Mouse (Mus musculus) lung, postnatal 10 days (tissue): ENCODE data around the gene P3h2.

Experiments
- DNase-seq: peaks from one replicate; pipeline ENCODE4 v3.0.0; 2021

P3h2 gene

DNA sequence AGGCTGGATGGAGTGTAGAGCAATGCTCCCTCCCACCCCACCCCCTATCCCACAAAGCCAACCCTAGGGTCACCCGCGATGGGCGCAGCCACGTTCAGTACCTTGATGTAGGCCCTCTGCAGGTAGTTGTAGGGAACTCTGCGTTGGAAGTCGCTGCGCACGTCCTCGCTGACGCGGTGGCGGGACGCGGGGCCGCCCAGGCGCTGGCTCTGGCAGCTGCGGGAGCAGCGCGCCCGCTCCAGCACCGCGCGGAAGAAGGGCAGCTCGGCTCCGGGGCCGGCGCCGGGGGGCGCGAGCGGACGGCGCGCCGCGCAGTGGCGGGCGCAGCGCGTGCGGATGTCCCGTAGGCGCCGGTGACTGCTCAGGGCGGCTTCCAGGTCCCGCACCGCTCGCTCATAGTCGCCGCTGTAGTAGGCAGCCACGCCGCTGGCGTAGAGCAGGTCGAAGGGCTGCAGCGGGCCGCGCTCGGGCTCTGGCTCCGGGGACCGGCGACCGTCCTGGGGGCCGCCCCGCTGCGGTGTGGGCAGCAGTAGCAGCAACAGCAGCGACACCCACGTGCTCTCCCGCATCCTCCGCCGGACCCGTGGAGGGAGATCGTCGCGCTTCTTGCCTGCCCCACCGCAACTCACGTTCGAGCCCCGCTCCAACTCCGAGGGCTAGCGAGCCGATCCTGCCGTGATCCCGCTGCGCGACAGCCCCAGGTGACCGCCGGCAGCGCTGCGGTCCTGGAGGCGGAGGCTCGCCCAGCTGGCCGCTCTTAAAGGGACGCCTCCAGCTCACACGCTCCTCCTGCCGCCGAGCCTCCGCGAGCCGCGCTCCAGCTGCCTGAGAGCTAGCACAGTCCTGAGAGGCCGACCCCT, at the start of gene P3h2:
Gene P3h2, minus strand, starts transcription at position 670 of the 860 bp plus-strand sequence.
- peak; percentile 73 for DNase-seq

DNA sequence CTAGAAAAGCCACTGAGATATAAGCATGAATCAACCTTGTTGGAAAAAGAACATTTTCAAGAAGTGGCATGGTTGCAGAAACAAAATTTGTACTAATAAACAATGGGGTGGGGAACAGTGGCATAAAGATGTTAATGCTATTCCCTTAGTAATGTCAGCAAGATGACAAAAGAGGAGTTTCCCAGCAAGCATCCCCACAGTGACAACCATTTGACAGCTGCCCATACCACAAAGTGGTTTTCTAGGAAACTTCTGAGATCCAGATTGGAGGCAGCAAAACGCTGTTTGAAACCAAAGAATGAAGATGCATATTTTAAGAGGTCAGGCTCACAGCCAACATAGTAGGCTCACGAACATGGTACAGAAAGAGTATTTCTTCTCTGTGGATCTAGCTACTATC, 46.7 kb upstream of the P3h2 start:
- no peak for DNase-seq

DNA sequence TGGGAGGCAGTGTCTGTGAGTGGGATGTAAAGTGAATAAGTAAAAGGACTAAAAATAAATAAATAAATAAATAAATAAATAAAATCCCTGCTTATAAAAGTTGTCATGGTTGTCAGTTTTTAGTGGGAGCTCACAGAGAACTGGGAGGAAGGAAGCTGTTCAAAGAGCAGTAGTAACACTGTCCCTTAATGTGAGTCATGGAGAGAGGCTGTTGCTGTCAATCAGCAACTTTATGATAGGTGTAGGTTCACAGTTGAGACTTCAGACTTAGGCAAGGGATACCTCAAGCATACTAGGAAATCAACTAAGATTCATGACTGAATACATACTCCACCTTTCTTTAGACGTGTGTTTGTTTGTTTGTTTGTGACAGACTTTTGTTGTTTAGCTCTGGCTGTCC, 45.4 kb upstream of the P3h2 start:
- DNase-seq, result no peak

DNA sequence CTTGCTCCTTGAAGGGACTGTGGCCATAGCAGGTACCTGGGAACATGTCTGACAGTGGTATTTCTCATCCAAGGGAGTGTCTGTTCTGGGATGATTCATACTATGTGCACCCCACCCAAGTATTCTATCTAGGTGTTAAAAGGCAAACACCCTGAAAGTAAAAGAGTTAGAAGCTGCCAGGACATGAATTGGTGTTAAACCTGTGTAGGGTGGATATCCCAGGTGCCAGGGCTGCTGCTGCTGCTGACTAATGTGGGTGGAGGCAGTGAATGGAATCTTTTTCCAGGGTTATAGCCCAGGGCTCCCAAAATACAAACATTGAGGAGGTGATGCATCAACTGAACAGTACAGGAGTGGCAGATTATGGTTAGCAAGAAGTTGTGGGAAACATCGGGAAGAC, 41.3 kb upstream of the P3h2 start:
- no peak for DNase-seq

DNA sequence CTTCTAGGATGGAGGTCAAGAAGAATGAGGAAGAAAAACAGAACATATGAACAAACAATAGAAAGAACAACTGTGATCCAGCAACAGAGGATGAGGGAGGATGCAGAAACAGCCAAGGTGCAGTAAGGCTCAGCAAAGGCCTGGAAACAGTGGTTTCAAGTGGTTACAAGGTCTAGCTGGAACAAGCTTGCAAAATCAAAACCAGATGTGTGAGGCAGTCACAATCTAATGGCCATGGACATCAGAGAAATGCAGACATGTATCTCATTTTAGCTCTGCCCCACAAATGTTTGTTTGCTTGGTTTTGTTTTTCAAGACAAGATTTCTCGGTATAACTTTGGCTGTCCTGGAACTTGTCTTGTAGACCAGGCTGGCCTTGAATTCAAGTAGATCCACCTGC, 25.5 kb upstream of the P3h2 start:
- DNase-seq, result no peak

DNA sequence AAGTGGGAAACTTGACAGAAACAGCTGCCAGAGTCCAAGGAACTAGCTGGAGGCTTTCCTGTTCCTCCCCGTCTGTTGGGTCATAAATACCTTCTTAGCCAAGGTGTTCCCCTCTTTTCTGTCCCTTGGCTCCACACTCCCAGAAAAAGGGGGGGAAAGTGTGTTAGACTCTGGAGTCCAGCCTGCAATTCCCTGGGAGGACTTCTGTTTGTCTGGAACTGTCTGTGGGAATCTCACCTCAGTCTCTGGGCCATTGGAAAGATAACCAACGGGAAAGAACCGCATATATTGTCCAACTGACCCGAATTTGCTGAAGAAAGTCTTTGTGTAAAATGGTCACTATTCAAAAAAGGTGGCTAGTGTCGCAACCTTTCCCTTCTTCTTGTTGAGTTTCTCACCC, 1.0 kb upstream of the P3h2 start:
- no peak for DNase-seq

DNA sequence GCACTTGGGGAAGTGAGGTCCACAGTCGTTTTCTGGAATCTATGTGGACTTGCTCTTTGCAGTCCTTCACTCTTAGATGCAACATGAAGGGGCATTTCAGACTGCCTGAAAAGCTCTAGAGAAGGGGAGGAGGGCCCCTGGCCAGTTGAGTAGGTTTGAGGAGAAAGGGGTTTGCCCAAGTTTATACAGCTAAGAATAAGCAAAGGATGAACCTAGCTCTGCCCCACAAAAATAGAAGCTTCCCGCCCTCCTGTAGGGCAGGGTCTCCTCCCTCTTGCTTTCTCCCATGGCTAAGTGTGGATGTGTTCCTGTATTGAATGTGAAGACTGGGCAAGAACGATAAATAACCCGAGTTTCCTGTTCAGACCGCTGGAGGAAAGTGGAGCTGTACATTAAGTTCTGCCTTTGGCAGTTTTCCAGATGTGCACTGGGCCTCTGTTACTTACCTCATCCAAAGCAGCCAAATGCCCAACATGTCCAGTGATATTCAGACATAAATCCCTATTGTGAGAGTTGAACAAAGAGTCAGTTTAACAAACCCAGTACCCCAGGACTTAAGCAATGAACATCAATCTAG, 545 bp upstream of the P3h2 start:
- no peak for DNase-seq

DNA sequence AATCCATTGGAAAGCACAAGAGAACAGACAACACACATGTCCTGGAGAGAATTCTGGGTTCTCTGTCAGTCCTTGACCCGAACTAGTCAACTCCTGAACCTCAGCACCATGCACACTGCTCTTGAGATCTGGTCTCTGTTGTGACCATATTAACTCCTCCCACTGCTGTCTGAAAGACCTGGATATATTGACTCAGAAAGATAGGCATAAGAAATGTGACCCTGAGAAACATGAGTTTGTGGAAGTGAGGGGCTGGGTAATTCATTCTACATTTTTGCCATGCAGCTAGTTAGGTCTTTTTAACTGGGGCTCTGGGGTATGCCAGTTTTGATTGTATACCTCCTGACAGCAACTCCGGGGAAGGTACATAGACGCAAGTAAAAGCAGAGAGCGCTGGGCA, 1.3 kb downstream of the P3h2 start:
- DNase-seq, result no peak

DNA sequence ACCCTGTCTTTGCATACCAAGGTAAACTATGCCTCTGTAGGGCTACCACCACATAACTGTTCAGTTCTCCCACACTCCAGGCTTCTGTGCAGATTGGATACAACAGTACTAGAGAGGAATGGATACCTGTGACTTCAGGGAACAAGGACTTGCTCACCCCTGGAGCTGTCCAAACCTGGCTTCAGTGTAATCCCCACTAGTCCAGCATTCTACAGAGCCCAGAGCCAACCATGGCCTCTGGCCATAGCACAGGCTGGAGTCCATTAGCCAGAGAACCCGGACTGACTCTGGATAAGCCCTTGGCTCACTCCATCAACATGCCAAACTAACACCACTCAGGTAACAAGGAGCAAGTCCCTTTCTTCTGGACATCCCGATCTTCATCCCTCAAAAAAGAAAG, 2.7 kb downstream of the P3h2 start:
- no peak for DNase-seq

DNA sequence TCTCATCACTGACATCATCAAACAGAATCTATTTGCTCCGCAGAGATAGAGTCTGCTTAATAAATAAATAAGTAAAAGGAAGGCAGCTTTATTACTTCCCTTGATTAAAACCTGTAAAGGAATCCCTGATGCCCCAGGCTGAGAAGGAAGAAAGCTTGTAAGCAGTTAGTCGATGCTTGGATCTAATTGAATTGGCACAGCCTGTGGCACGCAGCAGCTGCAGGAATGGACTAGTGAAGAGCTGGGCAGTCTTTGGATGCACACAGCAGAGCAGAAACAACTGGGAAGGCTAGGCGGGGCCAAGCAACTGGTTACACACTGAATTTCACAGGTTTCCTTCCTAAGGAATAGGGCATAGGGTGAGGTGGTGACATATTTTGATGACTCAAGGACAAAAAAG, 5.4 kb downstream of the P3h2 start:
- no peak for DNase-seq

DNA sequence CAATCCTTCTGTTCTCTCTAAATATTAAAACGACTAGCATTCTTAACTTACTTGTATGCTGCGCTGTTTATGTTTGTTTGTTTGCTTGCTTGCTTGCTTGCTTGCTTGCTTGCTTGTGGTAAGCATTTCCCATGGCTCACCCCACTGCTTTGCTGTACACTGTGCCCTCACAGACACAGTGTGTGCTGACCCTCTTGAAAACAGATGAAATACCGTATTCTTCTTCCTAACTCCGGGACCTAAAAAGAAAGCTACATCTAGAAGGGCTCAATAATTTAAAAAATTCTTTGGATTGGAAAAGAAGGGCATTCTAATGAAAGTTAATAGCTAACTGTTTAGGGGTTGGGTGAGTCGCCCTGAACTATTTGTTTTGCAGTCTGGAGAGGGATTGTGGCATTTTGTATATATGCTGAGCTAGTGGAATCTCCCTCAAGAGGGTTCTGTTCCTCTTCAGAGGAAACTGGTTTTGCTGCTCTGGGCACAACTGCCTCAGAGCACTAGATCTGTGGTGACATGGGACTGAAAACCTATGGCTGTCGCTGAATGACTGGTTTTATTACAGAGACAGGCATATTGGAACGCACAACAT, 9.8 kb downstream of the P3h2 start:
- peak; percentile 47 for DNase-seq

DNA sequence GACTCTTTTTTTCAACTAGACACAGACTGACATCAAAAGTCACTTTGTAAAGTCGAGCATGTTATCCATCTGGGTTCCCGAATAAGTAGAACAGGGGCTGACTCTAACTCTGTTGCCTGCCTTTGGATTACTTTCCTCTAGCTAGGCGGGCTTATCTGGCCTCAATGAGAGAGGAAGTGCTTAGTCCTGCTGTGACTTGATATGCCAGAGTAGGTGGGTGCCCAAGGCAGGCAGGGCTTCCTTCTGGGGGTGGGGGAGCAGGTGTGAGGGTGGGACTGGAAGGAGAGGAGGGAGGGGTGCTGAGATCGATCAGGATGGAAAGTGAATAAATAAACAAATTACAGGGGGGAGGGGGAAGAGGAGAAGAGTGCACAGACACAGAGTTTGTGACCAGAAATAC, 11.7 kb downstream of the P3h2 start:
- no peak for DNase-seq

DNA sequence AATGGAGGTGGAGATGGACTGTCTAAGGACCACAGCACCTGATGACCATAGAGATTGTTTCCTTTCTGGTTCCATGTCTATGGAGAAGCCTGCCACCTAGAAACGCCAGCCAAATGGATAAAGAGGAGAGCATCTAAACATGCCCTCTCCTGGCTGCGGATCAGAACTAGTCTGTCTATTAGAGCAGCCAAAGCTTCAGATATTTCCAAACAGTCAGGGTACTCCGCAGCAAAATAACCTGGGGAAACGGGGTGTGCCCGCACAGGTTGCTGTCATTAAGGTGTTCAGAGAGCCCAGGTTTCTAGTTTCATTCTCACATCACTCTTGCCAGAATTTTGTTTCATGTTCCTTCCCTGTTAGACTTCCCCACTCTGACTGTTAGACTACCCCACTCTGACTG, 16.6 kb downstream of the P3h2 start:
- DNase-seq, result no peak

DNA sequence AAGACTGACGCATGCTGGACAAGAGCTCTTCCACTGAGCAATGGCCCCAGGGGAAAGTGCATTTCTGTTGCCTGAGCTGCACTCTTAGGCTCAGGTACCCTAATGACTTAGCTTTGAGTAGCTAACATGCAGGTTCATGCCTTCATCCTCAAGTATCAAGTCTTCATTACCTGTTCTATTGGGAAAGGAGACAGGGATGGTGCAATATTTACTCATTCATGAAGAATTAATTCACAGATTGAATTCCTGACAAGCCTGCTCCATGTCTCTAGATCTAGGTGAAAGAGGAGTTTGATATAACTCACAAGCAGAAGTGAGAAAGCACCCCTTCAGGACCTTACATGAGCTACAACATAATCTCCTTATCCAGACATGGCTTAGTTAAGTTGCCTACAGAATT, 17.3 kb downstream of the P3h2 start:
- no peak for DNase-seq

DNA sequence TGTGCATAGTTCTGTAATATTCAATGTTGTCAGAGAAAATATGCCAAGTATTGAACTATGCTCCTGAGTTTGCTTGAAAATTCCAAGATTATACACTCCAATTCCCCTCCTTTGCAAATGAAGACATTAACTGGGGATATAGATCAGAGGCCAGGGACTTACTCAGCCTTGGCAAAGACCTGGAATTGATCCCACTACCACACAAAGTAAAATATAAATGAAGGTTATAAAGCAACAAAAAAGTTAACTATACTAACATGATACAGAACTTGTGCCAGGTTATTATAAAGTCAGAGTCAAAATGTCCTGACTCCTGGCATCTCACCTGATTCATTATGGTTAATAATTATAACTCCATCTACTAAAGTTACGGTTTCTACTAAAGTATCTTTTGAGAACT, 18.6 kb downstream of the P3h2 start:
- no peak for DNase-seq

DNA sequence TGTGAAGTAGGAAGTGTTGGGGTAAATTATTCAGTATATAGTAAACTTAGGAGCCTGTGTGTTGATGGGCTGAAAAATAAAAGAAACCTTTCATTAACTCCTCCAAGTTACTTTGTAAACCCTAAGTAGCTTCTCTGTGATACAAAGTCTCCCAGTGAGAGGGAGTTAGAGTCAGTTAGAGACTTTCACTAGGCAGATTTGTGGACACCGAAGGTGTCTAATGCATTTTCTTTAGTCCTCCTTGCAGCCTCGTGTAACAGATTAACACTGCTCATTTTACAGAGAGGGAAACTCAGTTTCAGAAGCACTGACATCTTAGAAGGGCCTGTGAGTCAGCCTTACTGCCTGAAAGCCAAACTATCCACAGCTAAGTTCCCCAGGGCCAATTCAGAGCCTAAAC, 20.4 kb downstream of the P3h2 start:
- DNase-seq, result no peak

DNA sequence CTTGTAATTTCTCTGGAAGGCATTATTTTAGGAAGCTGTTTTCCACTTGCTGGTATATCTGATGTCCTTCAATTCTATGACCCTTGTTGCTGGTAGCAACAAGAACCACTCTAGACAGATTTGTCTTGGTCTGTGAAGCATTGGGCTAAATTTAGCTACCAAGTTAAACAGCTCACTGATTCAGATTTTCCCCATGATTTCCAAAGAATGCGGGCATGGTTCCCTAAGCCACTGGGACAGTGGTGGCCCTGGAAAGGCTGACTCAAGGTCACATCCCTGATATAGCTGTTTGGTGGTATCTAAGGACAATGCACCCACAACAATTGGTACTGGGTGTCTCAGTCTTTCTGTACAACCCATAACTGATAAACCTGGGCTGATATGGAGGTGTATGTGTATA, 22.8 kb downstream of the P3h2 start:
- peak; percentile 32 for DNase-seq

DNA sequence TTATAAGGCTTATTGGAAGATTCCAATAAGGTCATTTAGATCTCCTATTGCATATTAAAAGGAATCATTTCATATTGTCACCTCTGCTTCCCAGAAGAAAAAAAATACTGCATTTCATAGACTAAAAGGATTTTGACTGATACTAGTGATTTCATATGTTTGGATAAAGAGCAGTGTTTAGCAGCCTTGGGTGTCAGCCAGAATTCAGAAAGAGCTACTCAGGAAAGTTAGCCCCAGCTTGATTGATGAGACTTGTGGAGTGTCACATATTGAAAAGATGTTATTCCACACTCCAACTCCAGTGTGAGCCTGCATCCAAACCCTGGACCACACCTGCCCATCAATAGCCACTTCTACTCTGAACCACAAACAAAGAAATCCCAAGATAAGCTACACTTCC, 23.2 kb downstream of the P3h2 start:
- DNase-seq, result no peak

DNA sequence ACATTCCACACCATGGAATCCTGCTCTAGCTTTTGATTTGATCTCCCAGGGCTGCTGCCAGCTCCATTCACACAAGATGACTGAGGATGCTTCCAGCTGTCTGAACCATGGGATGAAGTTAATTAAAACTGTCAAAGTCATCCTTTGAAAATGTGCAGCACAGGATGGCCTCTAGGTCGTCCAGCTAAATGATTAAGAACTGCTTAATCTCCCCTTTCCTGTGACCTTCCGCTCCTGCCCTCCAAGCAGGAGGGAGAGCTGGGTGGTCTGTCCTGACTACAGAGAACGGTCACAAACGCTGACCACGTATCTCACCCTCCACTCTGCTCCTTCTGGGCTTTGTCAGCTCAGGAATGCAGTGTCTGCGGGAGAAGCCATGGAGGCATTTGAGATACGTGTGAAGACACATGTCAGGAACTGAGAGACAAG, 26.6 kb downstream of the P3h2 start:
- no peak for DNase-seq

DNA sequence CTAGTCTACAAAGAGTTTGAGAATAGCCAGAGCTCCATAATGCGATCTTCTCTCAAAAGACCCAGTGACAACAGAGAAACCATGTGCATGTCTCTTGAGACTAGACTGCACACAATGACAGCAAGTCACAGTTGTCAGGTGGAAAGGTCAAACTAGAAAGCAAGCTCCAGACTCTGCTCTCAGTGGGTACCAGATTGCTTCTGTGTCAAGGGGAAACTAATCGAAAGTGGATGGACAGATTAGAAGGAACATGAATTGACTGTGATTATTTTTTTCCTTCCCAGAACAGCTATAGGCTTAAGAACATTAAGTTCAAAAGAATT, 27.5 kb downstream of the P3h2 start:
- DNase-seq, result no peak

DNA sequence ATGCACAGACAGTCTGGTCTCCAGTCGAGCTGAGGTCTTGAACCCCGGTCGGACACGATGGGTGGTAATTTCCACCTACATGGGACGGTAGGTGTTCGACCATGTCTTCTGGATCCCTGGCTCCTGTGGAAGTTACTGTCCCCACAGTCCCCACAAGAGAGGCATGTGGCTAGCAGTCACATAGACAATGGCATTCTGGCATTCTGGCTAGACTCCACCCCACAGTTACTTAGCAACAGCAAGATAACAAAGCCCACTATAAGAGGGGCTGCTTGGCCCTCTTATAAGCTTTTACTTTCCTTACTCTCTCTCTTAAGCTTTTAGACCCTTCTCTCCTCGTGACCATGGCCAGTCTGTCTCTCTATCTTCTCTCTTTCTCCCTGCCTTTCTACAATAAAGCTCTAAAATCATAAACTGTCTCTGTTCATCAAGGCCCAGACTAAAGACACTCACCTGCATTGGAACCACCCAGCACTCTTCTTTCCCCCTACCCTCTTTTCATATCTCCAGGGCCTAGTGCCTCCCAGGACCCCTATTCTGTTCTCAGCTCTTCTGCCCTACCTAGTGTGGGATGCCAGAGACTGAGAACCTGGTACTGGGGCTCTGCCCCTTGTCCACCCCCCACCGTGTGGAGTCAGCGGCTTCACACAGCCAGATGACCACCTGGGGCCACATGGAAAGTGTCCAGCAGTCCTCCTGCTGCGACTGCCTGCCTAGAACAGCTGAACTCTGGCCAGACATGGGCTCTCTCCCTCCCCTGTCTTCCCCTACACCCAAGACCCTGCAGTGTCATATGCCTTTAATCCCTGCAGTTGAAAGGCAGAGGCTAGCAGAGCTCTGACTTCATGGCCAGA, 28.1 kb downstream of the P3h2 start:
- DNase-seq, result no peak

DNA sequence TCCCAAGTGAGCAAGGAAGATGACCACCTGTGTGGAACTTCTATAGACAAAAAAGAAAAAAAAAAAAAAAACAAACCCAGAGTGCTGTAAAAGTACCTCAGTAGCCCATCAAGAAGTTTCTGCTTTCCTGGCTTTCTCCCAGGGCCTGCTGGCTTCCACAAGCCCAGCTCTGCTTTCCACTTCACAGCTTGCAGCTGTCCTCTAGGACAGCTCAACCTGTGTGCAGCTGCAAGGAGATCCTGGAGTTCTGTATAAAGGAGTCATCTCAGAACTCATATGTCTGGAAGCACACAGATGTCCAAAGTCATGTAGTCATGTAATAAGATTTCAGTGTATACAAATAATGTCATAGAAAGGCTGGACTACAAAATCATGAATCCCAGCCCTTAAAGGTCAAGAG, 30.5 kb downstream of the P3h2 start:
- DNase-seq, result no peak

DNA sequence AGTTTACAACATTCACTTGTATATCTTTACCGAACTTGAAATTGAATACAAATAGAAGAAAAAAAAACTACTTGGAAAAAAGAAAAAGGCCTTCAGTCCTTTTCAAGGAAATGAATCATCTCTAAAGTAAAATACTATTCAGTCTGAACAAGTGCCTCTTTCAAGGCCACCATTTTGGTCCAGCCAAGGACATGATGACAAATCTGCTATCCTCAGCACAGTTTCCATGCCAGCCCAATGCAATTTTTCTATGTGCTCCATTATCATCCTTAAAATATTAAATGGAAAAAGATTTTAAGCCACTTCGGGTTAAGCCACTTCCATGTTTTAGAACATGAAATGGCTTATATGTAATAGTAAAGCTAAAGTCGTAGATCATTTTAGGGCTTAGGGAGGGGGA, 35.2 kb downstream of the P3h2 start:
- DNase-seq, result no peak

DNA sequence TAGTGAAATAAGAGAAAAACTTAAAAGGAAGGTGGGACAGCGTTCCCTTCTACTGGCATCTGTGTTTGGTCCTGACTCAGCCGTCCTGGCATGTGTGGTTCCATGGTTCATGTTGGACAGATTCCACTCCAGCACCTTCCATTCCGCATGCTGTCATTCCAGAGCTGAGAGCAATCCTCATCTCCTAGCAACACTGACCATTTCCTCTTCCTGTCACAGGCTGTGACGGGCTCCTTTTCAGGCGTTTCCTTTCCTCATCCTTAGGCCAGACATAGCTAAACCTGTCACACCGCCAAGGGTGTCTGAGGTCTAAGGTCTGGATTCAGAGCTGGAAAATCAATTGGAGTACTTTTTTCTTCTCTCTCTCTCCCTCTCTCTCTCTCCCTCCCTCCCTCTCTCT, 40.5 kb downstream of the P3h2 start:
- peak; percentile 52 for DNase-seq
